Comparison of ENCODE assay signal across 17 mouse cellular contexts in genomic region chr1:12367872-12368271, GRCm38 (mm10).
DNase-seq lines count a peak whose midpoint lies in the region; ATAC-seq and TF ChIP-seq lines count a peak whose summit lies in the region.
"Had no signal": no experiment of that assay in that cellular context is flagged by ENCODE, and none has a peak within 500 bp of the region (broad histone marks: within the 10 kb centered on the region; RNA-seq: fewer than 3 reads in every experiment).

No protein-coding gene starts in this region.

- intact Hi-C loops in left cerebral cortex, adult 2 months (cut with DNase I) = no loop called here
- intact Hi-C loops in heart, postnatal 14 days (cut with DNase I) = no loop called here

- no peaks in the 10 kb centered on the region for H3K27me3 ChIP-seq in embryonic facial prominence, embryonic 11.5 days (ENCODE audit: control insufficient read depth, insufficient read depth, low read length)
- H3K27me3 ChIP-seq in embryonic facial prominence, embryonic 10.5 days (replicated peaks; ENCODE audit: low read depth, poor library complexity, severe bottlenecking) = no peaks in the 10 kb centered on the region
- H3K27me3 ChIP-seq: heart, embryonic 15.5 days; kidney, embryonic 15.5 days had no signal

- no peak for TF ChIP-seq CTCF in left cerebral cortex, adult 2 months (IDR thresholded peaks at IDR 0.05)

- H3K9me3 ChIP-seq in embryonic facial prominence, embryonic 11.5 days (replicated peaks; ENCODE audit: control insufficient read depth, low read length) = no peaks in the 10 kb centered on the region
- H3K9me3 ChIP-seq in embryonic facial prominence, embryonic 10.5 days = no peaks in the 10 kb centered on the region
- H3K9me3 ChIP-seq: heart, embryonic 15.5 days; kidney, embryonic 15.5 days had no signal

- WGBS in embryonic facial prominence, embryonic 11.5 days = 92% methylated on average over 6 of the region's 6 CpGs
- WGBS in embryonic facial prominence, embryonic 10.5 days = 92% methylated on average over 6 of the region's 6 CpGs

- H3K9ac ChIP-seq in embryonic facial prominence, embryonic 11.5 days (replicated peaks; ENCODE audit: low read length) = no peak overlapping the region
- H3K9ac ChIP-seq: heart, embryonic 15.5 days; kidney, embryonic 15.5 days; liver, postnatal 0 days had no signal

- H3K27ac ChIP-seq in embryonic facial prominence, embryonic 11.5 days (replicated peaks; ENCODE audit: low read depth, low read length) = no peak overlapping the region
- no peak overlapping the region for H3K27ac ChIP-seq in embryonic facial prominence, embryonic 10.5 days (replicated peaks)
- no peak overlapping the region; the same call in 1 of the 2 replicates for H3K27ac ChIP-seq in left cerebral cortex, adult 2 months
- H3K27ac ChIP-seq: heart, embryonic 15.5 days; kidney, embryonic 15.5 days had no signal

- no peaks in the 10 kb centered on the region for H3K4me1 ChIP-seq in embryonic facial prominence, embryonic 11.5 days (ENCODE audit: control insufficient read depth, insufficient read depth, low read length)
- no peaks in the 10 kb centered on the region for H3K4me1 ChIP-seq in embryonic facial prominence, embryonic 10.5 days
- H3K4me1 ChIP-seq: heart, embryonic 15.5 days; kidney, embryonic 15.5 days had no signal

- no peaks in the 10 kb centered on the region for H3K36me3 ChIP-seq in embryonic facial prominence, embryonic 11.5 days (replicated peaks; ENCODE audit: control insufficient read depth, insufficient read depth, low read depth, low read length)
- H3K36me3 ChIP-seq in embryonic facial prominence, embryonic 10.5 days (replicated peaks) = no peaks in the 10 kb centered on the region
- H3K36me3 ChIP-seq: heart, embryonic 15.5 days; kidney, embryonic 15.5 days had no signal

- peak; percentile 8 for DNase-seq in embryonic facial prominence, embryonic 11.5 days (ENCODE audit: low spot score)
- DNase-seq in embryonic facial prominence, embryonic 10.5 days (ENCODE audit: low spot score) = no peak
- peak; percentile 66 to 86 for DNase-seq in layer of hippocampus, adult 18-20 months (ENCODE audit: low spot score in 2 of 2)
- DNase-seq in left cerebral cortex, adult 2 months (ENCODE audit: extremely low spot score in 1 of 2, low spot score in 2 of 2) = peak; percentile 36 to 42
- DNase-seq in right cerebral cortex, postnatal 14 days = peak; percentile 14
- no peak for DNase-seq in adrenal gland, adult (ENCODE audit: inconsistent age in 2 of 2, low spot score in 1 of 2)
- no peak for DNase-seq in heart, adult 18-20 months
- DNase-seq in heart, postnatal 14 days = no peak
- DNase-seq: adrenal gland, adult 2 months; cerebellum, adult 9-10 months; liver; liver, postnatal 0 days; lung, postnatal 14 days; thymus, adult 18-20 months had no signal

- no peak overlapping the region for H3K4me2 ChIP-seq in embryonic facial prominence, embryonic 11.5 days (ENCODE audit: low read depth, low read length)
- H3K4me2 ChIP-seq: heart, embryonic 15.5 days; kidney, embryonic 15.5 days had no signal

- no peak overlapping the region for H3K4me3 ChIP-seq in embryonic facial prominence, embryonic 11.5 days (ENCODE audit: low read depth, low read length)
- no peak overlapping the region for H3K4me3 ChIP-seq in embryonic facial prominence, embryonic 10.5 days
- no peak overlapping the region for H3K4me3 ChIP-seq in left cerebral cortex, adult 2 months
- H3K4me3 ChIP-seq: heart, embryonic 15.5 days; kidney, embryonic 15.5 days had no signal

- ATAC-seq in embryonic facial prominence, embryonic 11.5 days (replicated peaks; ENCODE audit: insufficient number of reproducible peaks, low FRiP score, low TSS enrichment, low read depth) = no peak
- ATAC-seq: inflammation-experienced regulatory T-cells, adult 6 months; liver, postnatal 0 days had no signal

Comparison
In these comparisons a context has a peak if more than half of its experiments do, and no peak if none do; other contexts are left out.
1. DNase-seq: peak in embryonic facial prominence, embryonic 11.5 days (single experiment), layer of hippocampus, adult 18-20 months (2 of 2), left cerebral cortex, adult 2 months (2 of 2) and right cerebral cortex, postnatal 14 days (single experiment); none in embryonic facial prominence, embryonic 10.5 days (single experiment), adrenal gland, adult (0 of 2), heart, adult 18-20 months (0 of 2) and heart, postnatal 14 days (0 of 2).